Mouse (Mus musculus) C2C12 (cell line): ENCODE results near the gene Rag1.

Source experiments
- MAX ChIP-seq: IDR thresholded peaks from one replicate; pipeline ENCODE4 v1.6.1; 2011; ENCODE audit warnings: mild to moderate bottlenecking, control low read depth
- USF1 ChIP-seq: IDR thresholded peaks from one replicate; pipeline ENCODE4 v1.6.1; 2011; ENCODE audit warnings: low read depth, mild to moderate bottlenecking, control low read depth, moderate library complexity

- TF ChIP-seq USF1: no peak
- no peak for TF ChIP-seq MAX
Measured at GRCm38 (mm10) chr2:101660536-101660935, 11.2 kb upstream of the Rag1 start.
